Mouse (Mus musculus) heart, postnatal 0 days (tissue): ENCODE measurements around the gene Rinl.

ENCODE experiments used
- CTCF ChIP-seq: IDR thresholded peaks from 2 replicates; pipeline ENCODE4 v1.5.1; 2016; ENCODE audit warnings: antibody characterized with exemption, control low read depth, low read depth
- EP300 ChIP-seq: IDR thresholded peaks from 2 replicates; pipeline ENCODE4 v1.6.1; 2016; ENCODE audit warnings: antibody characterized with exemption, low read depth

GRCm38 (mm10) chr7:28830981-28831380, 42.2 kb downstream of the Rinl start:
- TF ChIP-seq CTCF = no peak
- TF ChIP-seq EP300 = no peak
